Mouse (Mus musculus) liver, postnatal 0 days (tissue): ENCODE results near the gene Gm12184.

ENCODE experiments used
- CTCF ChIP-seq: sonication (generic); IDR thresholded peaks from 2 replicates; pipeline ENCODE4 v1.5.1; 2016; ENCODE audit warnings: antibody characterized with exemption, low read depth
- EP300 ChIP-seq: IDR thresholded peaks from 2 replicates; pipeline ENCODE4 v1.6.1; 2016; ENCODE audit warnings: antibody characterized with exemption, low read depth, mild to moderate bottlenecking

- TF ChIP-seq CTCF (no peak), EP300 (no peak)
These were observed 269 bp upstream of the Gm12184 start for GRCm38 (mm10) chr11:48826752-48827096.
